In genomic region chr16:67234862-67235261, GRCm38 (mm10) we compare ENCODE assay signal across 12 mouse cellular contexts.
DNase-seq lines count a peak whose midpoint lies in the region; ATAC-seq and TF ChIP-seq lines count a peak whose summit lies in the region.
"Had no signal": no experiment of that assay in that cellular context is flagged by ENCODE, and none has a peak within 500 bp of the region (broad histone marks: within the 10 kb centered on the region; RNA-seq: fewer than 3 reads in every experiment).

No protein-coding gene starts in this region.

- H3K36me3 ChIP-seq in embryonic facial prominence, embryonic 11.5 days (replicated peaks; ENCODE audit: control insufficient read depth, insufficient read depth, low read depth, low read length): no peaks in the 10 kb centered on the region
- H3K36me3 ChIP-seq in embryonic facial prominence, embryonic 10.5 days (replicated peaks): no peaks in the 10 kb centered on the region
- no peaks in the 10 kb centered on the region for H3K36me3 ChIP-seq in liver, postnatal 0 days (replicated peaks; ENCODE audit: insufficient read depth, low read length)
- H3K36me3 ChIP-seq: embryonic facial prominence, embryonic 12.5 days; kidney, embryonic 15.5 days; lung, embryonic 15.5 days had no signal

- ATAC-seq in embryonic facial prominence, embryonic 11.5 days (replicated peaks; ENCODE audit: insufficient number of reproducible peaks, low FRiP score, low TSS enrichment, low read depth): no peak
- ATAC-seq in liver, postnatal 0 days: no peak

- no peaks in the 10 kb centered on the region for H3K9me3 ChIP-seq in embryonic facial prominence, embryonic 11.5 days (replicated peaks; ENCODE audit: control insufficient read depth, low read length)
- no peaks in the 10 kb centered on the region for H3K9me3 ChIP-seq in embryonic facial prominence, embryonic 10.5 days
- H3K9me3 ChIP-seq in liver, postnatal 0 days (ENCODE audit: low read length): no peaks in the 10 kb centered on the region
- H3K9me3 ChIP-seq: embryonic facial prominence, embryonic 12.5 days; kidney, embryonic 15.5 days; lung, embryonic 15.5 days had no signal

- 29% methylated on average over 1 of the region's 1 CpGs for WGBS in embryonic facial prominence, embryonic 11.5 days
- WGBS in embryonic facial prominence, embryonic 10.5 days: 27% methylated on average over 1 of the region's 1 CpGs
- WGBS in liver, postnatal 0 days (ENCODE audit: insufficient replicate concordance): 13% methylated on average over 1 of the region's 1 CpGs

- H3K4me1 ChIP-seq in embryonic facial prominence, embryonic 11.5 days (ENCODE audit: control insufficient read depth, insufficient read depth, low read length): no peaks in the 10 kb centered on the region
- no peaks in the 10 kb centered on the region for H3K4me1 ChIP-seq in embryonic facial prominence, embryonic 10.5 days
- H3K4me1 ChIP-seq in liver, postnatal 0 days (ENCODE audit: insufficient read depth): no peaks in the 10 kb centered on the region
- H3K4me1 ChIP-seq: embryonic facial prominence, embryonic 12.5 days; kidney, embryonic 15.5 days; lung, embryonic 15.5 days had no signal

- peak; percentile 56 for DNase-seq in embryonic facial prominence, embryonic 11.5 days (ENCODE audit: low spot score)
- no peak for DNase-seq in embryonic facial prominence, embryonic 10.5 days (ENCODE audit: low spot score)
- DNase-seq in liver, postnatal 0 days: no peak
- no peak for DNase-seq in liver
- peak; percentile 64 for DNase-seq in adipocyte (ENCODE audit: low spot score)
- peak; percentile 52 for DNase-seq in retina, postnatal 1 day
- no peak for DNase-seq in adrenal gland, postnatal 25 days
- DNase-seq in heart, adult 18-20 months: no peak
- DNase-seq: adrenal gland, adult 8-10 months had no signal

- no peak overlapping the region for H3K9ac ChIP-seq in embryonic facial prominence, embryonic 11.5 days (replicated peaks; ENCODE audit: low read length)
- no peak overlapping the region for H3K9ac ChIP-seq in liver, postnatal 0 days (replicated peaks)
- H3K9ac ChIP-seq: embryonic facial prominence, embryonic 12.5 days; kidney, embryonic 15.5 days; lung, embryonic 15.5 days had no signal

- H3K4me2 ChIP-seq in embryonic facial prominence, embryonic 11.5 days (ENCODE audit: low read depth, low read length): no peak overlapping the region
- H3K4me2 ChIP-seq in liver, postnatal 0 days (ENCODE audit: low read depth, low read length): no peak overlapping the region
- H3K4me2 ChIP-seq: embryonic facial prominence, embryonic 12.5 days; kidney, embryonic 15.5 days; lung, embryonic 15.5 days had no signal

- no peak overlapping the region for H3K4me3 ChIP-seq in embryonic facial prominence, embryonic 11.5 days (ENCODE audit: low read depth, low read length)
- no peak overlapping the region for H3K4me3 ChIP-seq in embryonic facial prominence, embryonic 10.5 days
- H3K4me3 ChIP-seq in liver, postnatal 0 days (ENCODE audit: low read depth, low read length): no peak overlapping the region
- H3K4me3 ChIP-seq: embryonic facial prominence, embryonic 12.5 days; kidney, embryonic 15.5 days; lung, embryonic 15.5 days had no signal

- no peaks in the 10 kb centered on the region for H3K27me3 ChIP-seq in embryonic facial prominence, embryonic 11.5 days (ENCODE audit: control insufficient read depth, insufficient read depth, low read length)
- no peaks in the 10 kb centered on the region for H3K27me3 ChIP-seq in embryonic facial prominence, embryonic 10.5 days (replicated peaks; ENCODE audit: low read depth, poor library complexity, severe bottlenecking)
- no peaks in the 10 kb centered on the region for H3K27me3 ChIP-seq in liver, postnatal 0 days (ENCODE audit: insufficient read depth, low read length)
- H3K27me3 ChIP-seq: embryonic facial prominence, embryonic 12.5 days; kidney, embryonic 15.5 days; lung, embryonic 15.5 days had no signal

- TF ChIP-seq EP300 in liver, postnatal 0 days (IDR thresholded peaks at IDR 0.05; ENCODE audit: low read depth): no peak

- no peak overlapping the region for H3K27ac ChIP-seq in embryonic facial prominence, embryonic 11.5 days (replicated peaks; ENCODE audit: low read depth, low read length)
- no peak overlapping the region for H3K27ac ChIP-seq in embryonic facial prominence, embryonic 10.5 days (replicated peaks)
- H3K27ac ChIP-seq in liver, postnatal 0 days (ENCODE audit: low read depth): no peak overlapping the region
- H3K27ac ChIP-seq: embryonic facial prominence, embryonic 12.5 days; kidney, embryonic 15.5 days; lung, embryonic 15.5 days had no signal

- peak; percentile 56 for TF ChIP-seq CTCF in liver, postnatal 0 days (IDR thresholded peaks at IDR 0.05; ENCODE audit: low read depth)

Comparison
In these comparisons a context has a peak if more than half of its experiments do, and no peak if none do; other contexts are left out.
1. DNase-seq: peak in embryonic facial prominence, embryonic 11.5 days (single experiment), adipocyte (single experiment) and retina, postnatal 1 day (single experiment); none in embryonic facial prominence, embryonic 10.5 days (single experiment), liver, postnatal 0 days (single experiment), liver (single experiment), adrenal gland, postnatal 25 days (single experiment) and heart, adult 18-20 months (0 of 2).